34 mouse cellular contexts compared by ENCODE assay signal in the genomic region with DNA sequence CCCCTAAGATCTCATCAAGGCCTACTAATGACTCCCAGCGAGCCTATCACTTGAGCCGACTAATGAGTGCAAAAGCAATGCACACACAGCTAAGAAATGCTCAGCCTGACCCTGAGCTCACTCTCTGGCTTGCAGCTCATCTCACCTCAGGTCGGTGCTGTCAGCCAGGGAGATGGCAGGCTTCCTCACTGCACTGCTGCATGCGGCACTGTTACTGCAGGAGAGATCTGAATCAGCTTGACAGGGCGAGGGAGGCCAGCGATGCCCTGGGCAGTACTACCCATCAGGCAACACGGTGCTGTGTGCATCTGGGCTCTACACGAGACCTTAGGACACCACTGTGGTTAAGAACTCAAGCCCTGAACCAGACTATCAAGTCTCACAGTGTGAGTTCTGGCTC. TPM values are rescaled to one million over a fixed set of nuclear protein-coding genes. Genes with fewer than 3 reads are reported as not detected.
DNase-seq lines count a peak whose midpoint lies in the region; ATAC-seq lines count a peak whose summit lies in the region.
"Had no signal": no experiment of that assay in that cellular context is flagged by ENCODE, and none has a peak within 500 bp of the region (broad histone marks: within the 10 kb centered on the region; RNA-seq: fewer than 3 reads in every experiment).

No protein-coding gene starts in this region.

- no peaks in the 10 kb centered on the region for H3K9me3 ChIP-seq in embryonic facial prominence, embryonic 14.5 days (ENCODE audit: control insufficient read depth, low read length)
- H3K9me3 ChIP-seq in embryonic facial prominence, embryonic 10.5 days, result no peaks in the 10 kb centered on the region
- H3K9me3 ChIP-seq: embryonic facial prominence, embryonic 15.5 days; forebrain, embryonic 13.5 days; heart, embryonic 12.5 days; heart, embryonic 15.5 days; hindbrain, embryonic 10.5 days; hindbrain, embryonic 13.5 days; intestine, embryonic 15.5 days had no signal

- intact Hi-C loops in heart, postnatal 36 days (cut with DNase I), result no loop called here

- peaks cover 6% of the 10 kb centered on the region for H3K4me1 ChIP-seq in embryonic facial prominence, embryonic 14.5 days (ENCODE audit: control insufficient read depth, insufficient read depth, low read length)
- peaks cover 11% of the 10 kb centered on the region for H3K4me1 ChIP-seq in embryonic facial prominence, embryonic 10.5 days

- H3K9ac ChIP-seq in embryonic facial prominence, embryonic 14.5 days (ENCODE audit: low read depth, low read length), result no peak overlapping the region
- H3K9ac ChIP-seq: embryonic facial prominence, embryonic 15.5 days; forebrain, embryonic 13.5 days; heart, embryonic 12.5 days; heart, embryonic 15.5 days; hindbrain, embryonic 13.5 days; intestine, embryonic 15.5 days had no signal

- 0 out of 2 replicates have a peak, but pooled peaks have one; percentile 30 for ATAC-seq in embryonic facial prominence, embryonic 14.5 days (ENCODE audit: low read depth)
- ATAC-seq: activated CD4-positive, CD25-positive, alpha-beta regulatory T cell, adult 4 months; forebrain, embryonic 13.5 days; forebrain, embryonic 16.5 days; hindbrain, embryonic 16.5 days; intestine, embryonic 15.5 days had no signal

- H3K4me2 ChIP-seq in embryonic facial prominence, embryonic 14.5 days (ENCODE audit: low read depth, low read length), result no peak overlapping the region
- H3K4me2 ChIP-seq: embryonic facial prominence, embryonic 15.5 days; forebrain, embryonic 13.5 days; heart, embryonic 12.5 days; heart, embryonic 15.5 days; hindbrain, embryonic 13.5 days; intestine, embryonic 15.5 days had no signal

- H3K4me3 ChIP-seq in embryonic facial prominence, embryonic 14.5 days (ENCODE audit: low read depth, low read length), result no peak overlapping the region
- no peak overlapping the region for H3K4me3 ChIP-seq in embryonic facial prominence, embryonic 10.5 days
- H3K4me3 ChIP-seq: embryonic facial prominence, embryonic 15.5 days; forebrain, embryonic 13.5 days; heart, adult 2 months; heart, embryonic 12.5 days; heart, embryonic 15.5 days; hindbrain, embryonic 10.5 days; hindbrain, embryonic 13.5 days; intestine, embryonic 15.5 days had no signal

- DNase-seq in embryonic facial prominence, embryonic 14.5 days (ENCODE audit: low spot score), result no peak
- DNase-seq in embryonic facial prominence, embryonic 10.5 days (ENCODE audit: low spot score), result no peak
- DNase-seq in heart, adult 11 months, result peak; percentile 63
- no peak for DNase-seq in heart, postnatal 36 days
- peak; percentile 0 for DNase-seq in kidney, adult 18-20 months
- no peak for DNase-seq in kidney, adult 11 months
- peak; percentile 33 for DNase-seq in testis, postnatal 10 days (ENCODE audit: low spot score)
- no peak for DNase-seq in testis, postnatal 14 days (ENCODE audit: low spot score)
- DNase-seq: adrenal gland, adult 8-10 months; adrenal gland, postnatal 25 days; cerebellum, adult 11-12 months; cerebellum, adult 8-10 months; cerebellum, postnatal 10 days; cerebellum, postnatal 36 days; embryo, embryonic 11 days; gastrocnemius, postnatal 25 days; heart, adult 2 months; heart, postnatal 10 days had no signal

- 98% methylated on average over 8 of the region's 8 CpGs for WGBS in embryonic facial prominence, embryonic 14.5 days
- 93% methylated on average over 8 of the region's 8 CpGs for WGBS in embryonic facial prominence, embryonic 10.5 days

- H3K36me3 ChIP-seq in embryonic facial prominence, embryonic 14.5 days (ENCODE audit: control insufficient read depth, insufficient read depth, low read length), result peaks cover 75% of the 10 kb centered on the region
- H3K36me3 ChIP-seq in embryonic facial prominence, embryonic 10.5 days (replicated peaks), result peaks cover 93% of the 10 kb centered on the region

- H3K27ac ChIP-seq in embryonic facial prominence, embryonic 14.5 days (replicated peaks; ENCODE audit: low read depth, low read length), result no peak overlapping the region
- H3K27ac ChIP-seq in embryonic facial prominence, embryonic 10.5 days (replicated peaks), result no peak overlapping the region
- H3K27ac ChIP-seq: embryonic facial prominence, embryonic 15.5 days; forebrain, embryonic 13.5 days; heart, adult 2 months; heart, embryonic 15.5 days; hindbrain, embryonic 10.5 days; hindbrain, embryonic 13.5 days; intestine, embryonic 15.5 days had no signal

- H3K27me3 ChIP-seq in embryonic facial prominence, embryonic 14.5 days (replicated peaks; ENCODE audit: control insufficient read depth, insufficient read depth, low read length), result no peaks in the 10 kb centered on the region
- H3K27me3 ChIP-seq in embryonic facial prominence, embryonic 10.5 days (replicated peaks; ENCODE audit: low read depth, poor library complexity, severe bottlenecking), result no peaks in the 10 kb centered on the region
- H3K27me3 ChIP-seq: embryonic facial prominence, embryonic 15.5 days; forebrain, embryonic 13.5 days; heart, embryonic 12.5 days; heart, embryonic 15.5 days; hindbrain, embryonic 13.5 days; intestine, embryonic 15.5 days had no signal

RNA-seq across cellular contexts. Expression of a gene that starts 5.6 kb away (rescaled TPM):
- not detected in 2 replicates for polyA plus RNA-seq in embryonic facial prominence, embryonic 14.5 days (2014; fragmentation: Nextera tagmentation; extraction: Ambion mirVana)
- polyA plus RNA-seq in embryonic facial prominence, embryonic 10.5 days (2016; fragmentation: Nextera tagmentation; extraction: Ambion mirVana), result not detected in 2 replicates
- not detected for total RNA-seq in heart, postnatal 36 days (2021)
- total RNA-seq: adrenal gland, adult 8-10 months; adrenal gland, postnatal 25 days; ES-E14; gastrocnemius, adult 8-10 months; gastrocnemius, postnatal 25 days; heart, adult 2 months; heart, postnatal 10 days had no signal
- polyA plus RNA-seq: activated CD4-positive, CD25-positive, alpha-beta regulatory T cell, adult 4 months; brain, embryonic 14.5 days; cortical plate, adult 2 months; embryonic facial prominence, embryonic 11.5 days; embryonic facial prominence, embryonic 15.5 days; forebrain, embryonic 13.5 days; forebrain, embryonic 16.5 days; gonadal fat pad, adult 2 months; heart, adult 2 months; heart, embryonic 12.5 days; heart, embryonic 15.5 days; hindbrain, embryonic 10.5 days; hindbrain, embryonic 13.5 days; hindbrain, embryonic 16.5 days; intestine, embryonic 15.5 days had no signal

RNA-seq across cellular contexts. Expression of a gene that starts 6.0 kb away (rescaled TPM):
- polyA plus RNA-seq in embryonic facial prominence, embryonic 14.5 days (2014; fragmentation: Nextera tagmentation; extraction: Ambion mirVana), result 53.7 and 59.7 TPM in 2 replicates
- polyA plus RNA-seq in embryonic facial prominence, embryonic 10.5 days (2016; fragmentation: Nextera tagmentation; extraction: Ambion mirVana), result 64.9 and 70.0 TPM in 2 replicates
- total RNA-seq in heart, postnatal 36 days (2021), result 10 to 100 TPM; 19.3 to 20.5 TPM

RNA-seq across cellular contexts. Expression of a gene that starts 30.7 kb away (rescaled TPM):
- polyA plus RNA-seq in embryonic facial prominence, embryonic 14.5 days (2014; fragmentation: Nextera tagmentation; extraction: Ambion mirVana), result 9.2 and 13.5 TPM in 2 replicates
- 41.8 and 43.5 TPM in 2 replicates for polyA plus RNA-seq in embryonic facial prominence, embryonic 10.5 days (2016; fragmentation: Nextera tagmentation; extraction: Ambion mirVana)
- not detected for total RNA-seq in heart, postnatal 36 days (2021)
- total RNA-seq: adrenal gland, adult 8-10 months; adrenal gland, postnatal 25 days; gastrocnemius, adult 8-10 months; gastrocnemius, postnatal 25 days; heart, adult 2 months had no signal
- polyA plus RNA-seq: activated CD4-positive, CD25-positive, alpha-beta regulatory T cell, adult 4 months; gonadal fat pad, adult 2 months; heart, adult 2 months had no signal

Comparison
In these comparisons a context has a peak if more than half of its experiments do, and no peak if none do; other contexts are left out.
1. DNase-seq: peak in heart, adult 11 months (single experiment), kidney, adult 18-20 months (single experiment) and testis, postnatal 10 days (single experiment); none in embryonic facial prominence, embryonic 14.5 days (single experiment), embryonic facial prominence, embryonic 10.5 days (single experiment), heart, postnatal 36 days (0 of 2), kidney, adult 11 months (single experiment) and testis, postnatal 14 days (single experiment).